Comparison of ENCODE assay signal across 7 mouse cellular contexts in the genomic region with DNA sequence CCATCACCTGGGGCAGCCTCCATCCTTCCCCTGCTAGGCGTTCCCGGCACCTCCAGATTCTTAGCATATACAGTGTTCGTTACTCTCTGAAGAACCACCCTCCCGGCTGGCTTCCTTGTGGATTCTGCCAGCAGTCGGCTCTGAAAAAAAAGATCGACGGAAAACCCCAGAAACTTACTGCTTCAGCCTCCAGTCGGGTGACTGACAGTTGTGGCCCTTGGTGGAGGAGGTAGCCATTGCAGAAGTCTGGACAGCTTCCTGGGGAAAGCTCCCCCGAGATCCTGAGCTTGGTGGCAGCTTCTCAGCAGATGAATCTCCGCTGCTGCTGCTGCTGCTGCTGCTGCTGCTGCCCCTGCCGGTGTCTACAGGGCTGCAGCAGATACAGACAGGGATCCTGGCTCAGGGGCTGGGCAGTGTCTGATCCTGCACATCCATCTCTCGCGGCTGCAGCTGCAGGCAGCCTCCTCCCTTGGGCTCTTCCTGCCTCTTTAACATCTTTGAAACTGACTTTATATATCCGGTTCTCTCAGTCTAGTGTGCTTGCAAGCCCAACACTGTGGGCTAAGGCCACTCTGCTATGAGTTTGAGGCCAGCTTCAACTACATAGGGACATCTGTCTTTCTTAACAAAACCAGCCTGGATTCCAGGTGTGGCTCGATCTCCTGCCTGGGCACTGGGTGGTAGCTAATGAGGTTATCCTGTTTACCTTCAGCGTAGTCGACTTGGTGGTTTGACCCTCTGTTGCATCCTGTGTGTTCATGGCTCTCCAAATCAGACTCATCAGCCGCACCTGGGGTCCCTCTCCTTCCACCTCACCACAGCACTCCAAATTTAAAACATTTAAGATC. TPM values are rescaled to one million over a fixed set of nuclear protein-coding genes. Genes with fewer than 3 reads are reported as not detected.
DNase-seq lines count a peak whose midpoint lies in the region; ATAC-seq lines count a peak whose summit lies in the region.

No protein-coding gene starts in this region.

- peak; percentile 15; the same call in 1 of the 2 replicates for ATAC-seq in granulocyte monocyte progenitor cell, adult 5-6 weeks (replicated peaks; ENCODE audit: poor library complexity, severe bottlenecking)
- ATAC-seq in megakaryocyte-erythroid progenitor cell, adult 5-6 weeks (replicated peaks; ENCODE audit: low FRiP score, low TSS enrichment, poor library complexity, severe bottlenecking) = 0 out of 2 replicates have a peak, but pooled peaks have one; percentile 19

- DNase-seq in right cerebral cortex, postnatal 25 days = peak; percentile 35
- no peak for DNase-seq in right cerebral cortex, adult 2 months (ENCODE audit: low spot score in 2 of 2)
- peak; percentile 61 to 73 for DNase-seq in thymus, postnatal 36 days
- no peak for DNase-seq in urinary bladder, postnatal 25 days (ENCODE audit: low spot score)
- no peak for DNase-seq in urinary bladder, adult 2 months (ENCODE audit: low spot score)

RNA-seq across cellular contexts. Expression of a gene that starts 6.7 kb away (rescaled TPM):
- 165 and 218 TPM in 2 replicates for total RNA-seq in granulocyte monocyte progenitor cell, adult 5-6 weeks (2014; fragmentation: Nextera tagmentation)
- 273 and 284 TPM in 2 replicates for total RNA-seq in granulocyte monocyte progenitor cell, adult 5-6 weeks (2017)
- total RNA-seq in megakaryocyte-erythroid progenitor cell, adult 5-6 weeks (2014; fragmentation: Nextera tagmentation) = 173 and 198 TPM in 2 replicates
- total RNA-seq in megakaryocyte-erythroid progenitor cell, adult 5-6 weeks (2017) = 312 and 511 TPM in 2 replicates
- polyA plus RNA-seq in urinary bladder, adult 2 months (2012; rRNA removed) = 135 and 154 TPM in 2 replicates

RNA-seq across cellular contexts. Expression of a gene that starts 9.8 kb away (rescaled TPM):
- total RNA-seq in granulocyte monocyte progenitor cell, adult 5-6 weeks (2014; fragmentation: Nextera tagmentation) = 97.2 and 116 TPM in 2 replicates
- 40.2 and 41.8 TPM in 2 replicates for total RNA-seq in granulocyte monocyte progenitor cell, adult 5-6 weeks (2017)
- 26.4 and 41.6 TPM in 2 replicates for total RNA-seq in megakaryocyte-erythroid progenitor cell, adult 5-6 weeks (2014; fragmentation: Nextera tagmentation)
- total RNA-seq in megakaryocyte-erythroid progenitor cell, adult 5-6 weeks (2017) = 35.0 and 36.7 TPM in 2 replicates
- 30.0 and 31.9 TPM in 2 replicates for polyA plus RNA-seq in urinary bladder, adult 2 months (2012; rRNA removed)

RNA-seq across cellular contexts. Expression of a gene that starts 13.9 kb away (rescaled TPM):
- total RNA-seq in granulocyte monocyte progenitor cell, adult 5-6 weeks (2014; fragmentation: Nextera tagmentation) = 3.2 and 3.6 TPM in 2 replicates
- 3.8 and 7.1 TPM in 2 replicates for total RNA-seq in granulocyte monocyte progenitor cell, adult 5-6 weeks (2017)
- 0.81 and 2.9 TPM in 2 replicates for total RNA-seq in megakaryocyte-erythroid progenitor cell, adult 5-6 weeks (2014; fragmentation: Nextera tagmentation)
- not detected in 2 replicates for total RNA-seq in megakaryocyte-erythroid progenitor cell, adult 5-6 weeks (2017)
- 4.1 and 4.9 TPM in 2 replicates for polyA plus RNA-seq in urinary bladder, adult 2 months (2012; rRNA removed)

RNA-seq across cellular contexts. Expression of a gene that starts 23.7 kb away (rescaled TPM):
- total RNA-seq in granulocyte monocyte progenitor cell, adult 5-6 weeks (2014; fragmentation: Nextera tagmentation) = 55.3 and 56.9 TPM in 2 replicates
- 47.9 and 48.5 TPM in 2 replicates for total RNA-seq in granulocyte monocyte progenitor cell, adult 5-6 weeks (2017)
- 3.8 and 9.1 TPM in 2 replicates for total RNA-seq in megakaryocyte-erythroid progenitor cell, adult 5-6 weeks (2014; fragmentation: Nextera tagmentation)
- total RNA-seq in megakaryocyte-erythroid progenitor cell, adult 5-6 weeks (2017) = 10.1 and 22.9 TPM in 2 replicates
- polyA plus RNA-seq in urinary bladder, adult 2 months (2012; rRNA removed) = 22.4 and 22.8 TPM in 2 replicates

RNA-seq across cellular contexts. Expression of a gene that starts 37.0 kb away (rescaled TPM):
- 6.4 and 15.0 TPM in 2 replicates for total RNA-seq in granulocyte monocyte progenitor cell, adult 5-6 weeks (2014; fragmentation: Nextera tagmentation)
- total RNA-seq in granulocyte monocyte progenitor cell, adult 5-6 weeks (2017) = 1.7 and 7.6 TPM in 2 replicates
- total RNA-seq in megakaryocyte-erythroid progenitor cell, adult 5-6 weeks (2014; fragmentation: Nextera tagmentation) = 6.2 and 15.1 TPM in 2 replicates
- total RNA-seq in megakaryocyte-erythroid progenitor cell, adult 5-6 weeks (2017) = 0.75 and 5.8 TPM in 2 replicates
- 1.7 and 2.1 TPM in 2 replicates for polyA plus RNA-seq in urinary bladder, adult 2 months (2012; rRNA removed)

Comparison
In these comparisons a context has a peak if more than half of its experiments do, and no peak if none do; other contexts are left out.
1. DNase-seq: peak in right cerebral cortex, postnatal 25 days (single experiment) and thymus, postnatal 36 days (2 of 2); none in right cerebral cortex, adult 2 months (0 of 2), urinary bladder, postnatal 25 days (single experiment) and urinary bladder, adult 2 months (single experiment).